Mouse (Mus musculus): Measurements from ENCODE around the gene Tlr11. TPM values are rescaled to one million over a fixed set of nuclear protein-coding genes. Genes with fewer than 3 reads are reported as not detected.

The Tlr11 gene
- total RNA-seq (2017): not detected in 2 replicates

GRCm38 (mm10) chr14:50357593-50357992 is at the start of gene Tlr11:
Tlr11 (plus strand) TSS chr14:50357914.
- peak; percentile 90 for ATAC-seq (replicated peaks; ENCODE audit: low read depth, poor library complexity, severe bottlenecking)

DNA sequence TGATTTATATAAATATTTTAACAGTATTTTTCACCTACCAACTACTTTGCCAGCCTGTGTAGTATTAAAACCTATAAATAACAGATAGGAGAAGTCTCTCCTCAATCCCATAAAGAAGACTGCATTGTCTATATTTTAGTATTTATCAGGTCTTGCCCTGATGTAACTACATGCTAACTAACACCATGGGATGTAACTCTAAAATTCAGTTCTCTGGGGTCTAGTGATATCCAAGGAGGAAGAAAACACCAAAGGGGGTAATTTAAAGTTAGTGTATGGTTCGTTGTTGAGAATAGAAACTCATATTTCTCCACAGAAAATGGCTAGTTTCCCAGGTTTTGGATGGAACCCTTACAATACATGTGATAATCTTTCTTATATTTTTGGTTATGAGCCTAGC is 31.1 kb upstream of the Tlr11 start, which contains the start of gene Olfr734:
TSS of gene Olfr734 (minus strand) at position 101 of the 400 bp plus-strand sequence.
- no peak for ATAC-seq (replicated peaks; ENCODE audit: low read depth, poor library complexity, severe bottlenecking)

DNA sequence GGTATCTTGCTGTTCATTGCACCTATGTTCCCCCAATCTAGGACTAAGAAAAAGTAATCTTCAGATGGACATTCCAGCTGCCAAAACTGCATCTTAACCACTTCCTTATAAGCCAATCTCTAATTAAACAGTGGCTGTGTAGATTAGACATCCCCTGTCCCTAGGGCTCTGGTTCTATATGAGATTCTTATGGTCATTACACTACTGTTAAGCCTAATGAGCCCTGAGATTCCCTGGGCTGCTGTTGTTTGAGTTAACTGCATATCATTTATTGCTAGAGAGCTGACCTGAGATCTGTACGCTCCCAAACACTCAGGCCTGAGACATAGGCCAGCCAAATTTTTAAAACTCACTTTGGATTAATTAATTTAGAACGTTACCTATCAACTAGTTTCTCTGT is 8.9 kb upstream of the Tlr11 start, which contains the start of gene Olfr735:
TSS of gene Olfr735 (minus strand) at position 77 of the 400 bp plus-strand sequence.
- ATAC-seq (replicated peaks; ENCODE audit: low read depth, poor library complexity, severe bottlenecking): no peak

DNA sequence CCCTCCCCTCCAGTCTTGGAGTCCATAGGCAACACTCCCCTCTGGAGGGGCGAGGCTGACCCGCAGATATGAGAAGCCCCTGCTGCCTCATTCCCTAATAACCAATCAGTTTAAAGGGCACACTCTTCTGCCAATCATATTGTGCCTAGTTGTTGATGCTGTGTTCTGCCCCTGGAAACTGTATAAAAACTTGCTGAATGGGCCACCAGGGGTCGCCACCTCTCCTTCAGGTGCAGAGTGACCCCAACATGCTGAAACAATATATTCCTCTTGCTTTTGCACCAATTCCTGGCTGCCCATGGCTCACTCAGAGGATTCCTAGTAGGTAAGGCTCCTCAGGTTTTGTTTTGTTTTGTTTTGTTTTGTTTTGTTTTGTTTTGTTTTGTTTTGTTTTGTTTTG is 5.3 kb upstream of the Tlr11 start:
- ATAC-seq (replicated peaks; ENCODE audit: low read depth, poor library complexity, severe bottlenecking): peak; percentile 86

- ATAC-seq (replicated peaks; ENCODE audit: low read depth, poor library complexity, severe bottlenecking): no peak
Measured at GRCm38 (mm10) chr14:50356725-50357124, 989 bp upstream of the Tlr11 start.

- ATAC-seq (replicated peaks; ENCODE audit: low read depth, poor library complexity, severe bottlenecking): no peak
Measured at GRCm38 (mm10) chr14:50360480-50360879, 2.8 kb downstream of the Tlr11 start.

- ATAC-seq (replicated peaks; ENCODE audit: low read depth, poor library complexity, severe bottlenecking): no peak
Measured at GRCm38 (mm10) chr14:50363561-50363960, 5.8 kb downstream of the Tlr11 start.

- no peak for ATAC-seq (replicated peaks; ENCODE audit: low read depth, poor library complexity, severe bottlenecking)
Measured at GRCm38 (mm10) chr14:50380863-50381262, 23.1 kb downstream of the Tlr11 start, which contains the start of gene Olfr736. Olfr736 (plus strand) TSS chr14:50381163.

- no peak for ATAC-seq (replicated peaks; ENCODE audit: low read depth, poor library complexity, severe bottlenecking)
Measured at GRCm38 (mm10) chr14:50407268-50407667, 49.6 kb downstream of the Tlr11 start, which contains the start of gene Olfr738. Olfr738 (plus strand) TSS chr14:50407568.

Other genes starting within 250 kb of the Tlr11 start
- gene Olfr727, start 234.7 kb upstream of the Tlr11 start, total RNA-seq (2017): not detected in 2 replicates
- gene Olfr728, start 215.2 kb upstream of the Tlr11 start, total RNA-seq (2017): not detected in 2 replicates
- not detected in 2 replicates for gene Olfr729, start 205.0 kb upstream of the Tlr11 start, total RNA-seq (2017)
- gene Olfr730, start 169.7 kb upstream of the Tlr11 start, total RNA-seq (2017): not detected in 2 replicates
- gene Olfr731, start 116.0 kb upstream of the Tlr11 start, total RNA-seq (2017): not detected in 2 replicates
- not detected in 2 replicates for gene Olfr732, start 73.7 kb upstream of the Tlr11 start, total RNA-seq (2017)
- gene Olfr733, start 56.4 kb upstream of the Tlr11 start, total RNA-seq (2017): not detected in 2 replicates
- not detected in 2 replicates for gene Olfr734, start 31.2 kb upstream of the Tlr11 start, total RNA-seq (2017)
- not detected in 2 replicates for gene Olfr735, start 9.0 kb upstream of the Tlr11 start, total RNA-seq (2017)
- gene Olfr736, start 23.2 kb downstream of the Tlr11 start, total RNA-seq (2017): not detected in 2 replicates
- not detected in 2 replicates for gene Olfr738, start 49.7 kb downstream of the Tlr11 start, total RNA-seq (2017)
- not detected in 2 replicates for gene Olfr739, start 60.7 kb downstream of the Tlr11 start, total RNA-seq (2017)
- gene Olfr740, start 87.6 kb downstream of the Tlr11 start, total RNA-seq (2017): not detected in 2 replicates
- not detected in 2 replicates for gene Olfr741, start 114.8 kb downstream of the Tlr11 start, total RNA-seq (2017)
- not detected in 2 replicates for gene Olfr742, start 145.7 kb downstream of the Tlr11 start, total RNA-seq (2017)
- gene Olfr743, start 163.9 kb downstream of the Tlr11 start, total RNA-seq (2017): not detected in 2 replicates